Mouse (Mus musculus) megakaryocyte progenitor cell, adult 5-6 weeks (primary cell): ENCODE results near the gene Atf2. TPM values are rescaled to one million over a fixed set of nuclear protein-coding genes. Genes with fewer than 3 reads are reported as not detected.

Experiments
- ATAC-seq: replicated peaks from 2 replicates; pipeline ENCODE4 v1.8.0; 2016; ENCODE audit warnings: mild to moderate bottlenecking, moderate TSS enrichment, inconsistent platforms; ENCODE audit not compliant: poor library complexity
- total RNA-seq, 2 experiments: library from RNA; stranded (forward) in 1 of 2; stranded (reverse) in 1 of 2; fragments of 157-497, 149-512 nt in 1 of 2; fragments of 200-1000 nt in 1 of 2; gene quantifications; 2 replicates each; pipeline versions ENCODE4 v1.2.3 to v1.2.4; 2015 to 2017

The Atf2 gene
- total RNA-seq, 2 experiments from 2014 or later = 35.8 to 126 TPM

GRCm38 (mm10) chr2:73779016-73779595 is 113.3 kb downstream of the Atf2 start:
- ATAC-seq = no peak

DNA sequence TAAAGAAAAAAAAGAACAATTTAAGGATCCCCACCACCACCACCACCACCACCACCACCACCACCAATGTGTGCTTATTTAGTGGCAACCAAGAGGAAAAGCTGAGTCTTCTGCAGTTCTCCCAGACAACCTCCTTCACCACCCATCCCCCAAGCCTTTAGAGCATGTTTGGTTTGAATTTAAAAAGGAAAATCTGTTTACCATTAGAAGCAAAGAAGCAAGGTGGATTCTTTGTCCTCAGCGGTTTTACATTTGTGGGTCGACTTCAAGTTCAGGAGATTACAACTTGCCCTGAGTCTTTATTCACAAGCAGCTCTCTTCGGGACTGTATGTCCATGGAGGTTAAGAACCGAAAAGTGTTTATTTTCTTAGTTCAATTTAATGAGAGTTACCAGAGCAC is 115.5 kb downstream of the Atf2 start:
- no peak for ATAC-seq

GRCm38 (mm10) chr2:73775683-73776310 is 116.6 kb downstream of the Atf2 start:
- peak; percentile 41; the same call in 1 of the 2 replicates for ATAC-seq

DNA sequence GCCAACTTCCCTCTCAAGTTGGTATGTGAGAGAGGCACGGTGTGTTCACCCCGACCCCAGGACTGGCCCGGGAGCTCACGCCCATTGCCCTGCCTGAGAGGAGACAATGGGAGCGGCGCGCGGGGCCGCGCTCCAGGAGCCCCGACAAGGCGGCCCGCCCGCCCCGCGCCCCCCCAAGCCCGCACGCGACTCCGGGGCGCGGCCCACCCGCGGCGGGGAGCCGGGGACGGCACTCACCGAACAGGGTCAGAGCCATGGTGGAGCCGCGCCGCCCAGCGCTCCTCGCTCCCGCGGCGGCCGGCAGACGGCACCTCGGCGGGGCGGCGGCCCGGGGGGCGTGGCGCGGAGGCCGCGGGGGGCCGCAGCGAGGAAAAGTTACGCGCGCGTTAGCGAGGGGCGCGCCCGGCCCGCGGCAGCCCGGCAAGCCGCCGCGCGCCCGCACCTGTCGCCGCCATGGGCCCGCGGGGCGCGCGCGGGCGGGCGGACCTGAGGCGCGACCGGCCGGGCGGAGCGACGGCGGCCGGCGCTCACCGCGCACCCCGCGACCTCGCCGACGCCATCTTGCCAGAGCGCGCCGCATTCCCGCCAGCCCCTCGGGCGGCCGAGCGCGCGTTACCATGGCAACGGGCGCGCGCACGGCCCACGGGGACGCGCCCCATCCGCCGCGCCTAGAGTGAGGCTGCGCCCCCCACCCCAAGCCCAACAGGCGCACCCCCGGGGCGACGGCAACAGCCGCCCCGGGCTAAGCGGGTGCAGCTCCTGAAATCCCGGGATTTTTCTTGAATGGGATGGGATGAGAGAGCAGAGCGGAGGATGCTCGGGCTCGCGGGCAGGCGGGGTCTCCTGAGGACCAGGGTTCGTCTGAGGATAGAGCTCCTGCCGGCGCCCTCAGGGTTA is 117.4 kb downstream of the Atf2 start, which contains the start of gene Chn1:
Gene Chn1 (minus strand): TSS at position 561 of the 897 bp plus-strand sequence.
- peak; percentile 52; the same call in 1 of the 2 replicates for ATAC-seq

DNA sequence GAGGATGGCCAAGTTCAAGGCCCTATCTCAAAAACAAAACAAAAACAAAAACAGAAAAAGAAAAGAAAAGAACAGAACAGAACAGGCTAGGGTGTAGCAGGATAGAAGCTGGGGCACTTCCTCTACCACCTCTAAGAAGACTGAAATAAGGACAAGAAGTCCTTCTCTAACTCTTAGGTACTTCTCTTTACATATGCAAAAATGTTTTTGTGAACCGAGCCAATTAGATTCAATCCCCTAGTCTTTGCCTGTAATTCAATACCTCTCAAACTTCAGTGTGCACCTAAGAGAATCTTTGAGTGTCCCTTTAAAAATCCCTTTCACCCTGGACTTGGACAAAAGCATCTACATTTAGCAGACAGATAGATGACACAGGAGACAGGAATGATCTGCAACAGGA is 119.5 kb downstream of the Atf2 start:
- no peak for ATAC-seq

DNA sequence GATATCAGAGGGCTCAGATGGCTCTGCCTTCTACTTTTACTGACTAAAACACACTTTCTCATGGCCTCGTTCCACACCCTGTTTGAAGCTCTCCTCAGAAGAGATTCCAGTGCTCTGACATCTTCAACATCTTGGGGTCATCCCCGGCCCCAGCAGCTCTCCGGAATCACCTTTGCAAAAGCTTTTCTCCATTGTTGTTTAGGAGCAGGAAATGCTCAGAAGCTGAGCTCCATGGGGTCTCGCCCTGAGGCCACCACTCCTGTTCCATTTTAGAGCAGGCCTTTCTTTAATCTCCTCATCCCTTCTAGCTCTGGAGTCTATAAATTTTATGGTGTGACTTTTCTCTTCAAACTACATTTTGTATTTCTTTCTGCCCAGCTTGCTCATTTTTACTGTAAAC is 123.8 kb downstream of the Atf2 start:
- ATAC-seq = no peak

Other genes with a start within 250 kb of the Atf2 start
- 0.10 TPM in 1 of 2 replicates, not detected in the other for gene Chn1, start 117.3 kb downstream of the Atf2 start, total RNA-seq (2015)
- 0.21 and 0.51 TPM in 2 replicates for gene Chn1, start 117.3 kb downstream of the Atf2 start, total RNA-seq (2017)
- 908 and 998 TPM in 2 replicates for gene Atp5g3, start 18.7 kb upstream of the Atf2 start, total RNA-seq (2015)
- 178 and 183 TPM in 2 replicates for gene Atp5g3, start 18.7 kb upstream of the Atf2 start, total RNA-seq (2017)